Mouse (Mus musculus) heart, postnatal 0 days (tissue): ENCODE results near the gene Btg2. TPM values are rescaled to one million over a fixed set of nuclear protein-coding genes. Genes with fewer than 3 reads are reported as not detected.

Source experiments
- ATAC-seq: fragments of 200-750 bp; cut with Nextera tagmentation; 2 replicates; pipeline ENCODE4 v1.8.0; 2017; ENCODE audit warnings: low read depth, moderate number of reproducible peaks, moderate library complexity; ENCODE audit not compliant: insufficient read depth
- DNase-seq: peaks from one replicate; pipeline ENCODE4 v3.0.0-alpha.2; 2016; ENCODE audit warnings: low spot score
- H3K27ac ChIP-seq: fragments of 300-500 bp; sonication (generic); 2 replicates; pipeline ENCODE4 v1.5.1; 2014; ENCODE audit warnings: low read depth, mild to moderate bottlenecking
- H3K27me3 ChIP-seq: fragments of 300-500 bp; sonication (generic); 2 replicates; pipeline ENCODE4 v1.6.1; 2014; ENCODE audit warnings: low read length, mixed read lengths; ENCODE audit not compliant: control insufficient read depth, insufficient read depth
- H3K36me3 ChIP-seq: fragments of 300-500 bp; sonication (generic); replicated peaks from 2 replicates; pipeline ENCODE4 v1.6.1; 2014; ENCODE audit warnings: low read length, mixed read lengths; ENCODE audit not compliant: control insufficient read depth, insufficient read depth
- H3K4me1 ChIP-seq: fragments of 300-500 bp; sonication (generic); 2 replicates; pipeline ENCODE4 v1.6.1; 2014; ENCODE audit warnings: antibody characterized with exemption; ENCODE audit not compliant: control insufficient read depth, insufficient read depth
- H3K4me2 ChIP-seq: fragments of 300-500 bp; sonication (generic); 2 replicates; pipeline ENCODE4 v1.6.1; 2014; ENCODE audit warnings: low read depth, mild to moderate bottlenecking, low read length, moderate library complexity
- H3K4me3 ChIP-seq: fragments of 300-500 bp; sonication (generic); 2 replicates; pipeline ENCODE4 v1.5.1; 2014; ENCODE audit warnings: low read depth, low read length
- H3K9ac ChIP-seq: fragments of 300-500 bp; sonication (generic); replicated peaks from 2 replicates; pipeline ENCODE4 v1.6.1; 2014; ENCODE audit warnings: low read depth, low read length, mixed read lengths
- H3K9me3 ChIP-seq: fragments of 300-500 bp; sonication (generic); replicated peaks from 2 replicates; pipeline ENCODE4 v1.6.1; 2016; ENCODE audit warnings: low read length; ENCODE audit not compliant: control insufficient read depth
- CTCF ChIP-seq: IDR thresholded peaks from 2 replicates; pipeline ENCODE4 v1.5.1; 2016; ENCODE audit warnings: antibody characterized with exemption, control low read depth, low read depth
- EP300 ChIP-seq: IDR thresholded peaks from 2 replicates; pipeline ENCODE4 v1.6.1; 2016; ENCODE audit warnings: antibody characterized with exemption, low read depth
- WGBS: fragments of 180-500 bp; shearing (Covaris S2); extraction: QIAGEN DNeasy Blood & Tissue Kit; methylation state at CpG from one replicate; pipeline ENCODE4 v1.1.7; 2014; 5-methylcytosine and 5-hydroxymethylcytosine counted together
- polyA plus RNA-seq: library from polyadenylated mRNA; unstranded; fragments of >200 nt; fragmentation: Nextera tagmentation; extraction: Ambion mirVana; gene quantifications from 2 replicates; pipeline ENCODE4 v1.2.1, GENCODE M21; 2015
- total RNA-seq: library from RNA; depleted of rRNA; stranded (reverse); fragments of >200 nt; gene quantifications from 2 replicates; pipeline ENCODE4 v1.2.3, GENCODE M21; 2014; ENCODE audit warnings: low replicate concordance

Btg2 gene
- total and polyA plus RNA-seq, 2 experiments from 2014 or later, result 33.7 to 52.9 TPM

- Histone ChIP-seq H3K27me3 (no peaks in the 10 kb centered on the region), H3K4me2 (no peak overlapping the region), H3K27ac (no peak overlapping the region), H3K4me1 (no peaks in the 10 kb centered on the region), H3K36me3 (no peaks in the 10 kb centered on the region), H3K9me3 (no peaks in the 10 kb centered on the region), H3K4me3 (no peak overlapping the region), H3K9ac (no peak overlapping the region)
- no peak for ATAC-seq
- no peak for DNase-seq
- WGBS, result 71% methylated on average over 7 of the region's 7 CpGs
- TF ChIP-seq CTCF (no peak), EP300 (no peak)
Observed at GRCm38 (mm10) chr1:134114018-134114417, 35.1 kb upstream of the Btg2 start.

GRCm38 (mm10) chr1:134113560-134113959 is 34.6 kb upstream of the Btg2 start:
- Histone ChIP-seq H3K4me2 (no peak overlapping the region), H3K27me3 (no peaks in the 10 kb centered on the region), H3K4me1 (no peaks in the 10 kb centered on the region), H3K36me3 (no peaks in the 10 kb centered on the region), H3K9ac (no peak overlapping the region), H3K4me3 (no peak overlapping the region), H3K9me3 (no peaks in the 10 kb centered on the region), H3K27ac (no peak overlapping the region)
- 69% methylated on average over 5 of the region's 5 CpGs for WGBS
- no peak for DNase-seq
- TF ChIP-seq CTCF (no peak), EP300 (no peak)
- ATAC-seq, result no peak

DNA sequence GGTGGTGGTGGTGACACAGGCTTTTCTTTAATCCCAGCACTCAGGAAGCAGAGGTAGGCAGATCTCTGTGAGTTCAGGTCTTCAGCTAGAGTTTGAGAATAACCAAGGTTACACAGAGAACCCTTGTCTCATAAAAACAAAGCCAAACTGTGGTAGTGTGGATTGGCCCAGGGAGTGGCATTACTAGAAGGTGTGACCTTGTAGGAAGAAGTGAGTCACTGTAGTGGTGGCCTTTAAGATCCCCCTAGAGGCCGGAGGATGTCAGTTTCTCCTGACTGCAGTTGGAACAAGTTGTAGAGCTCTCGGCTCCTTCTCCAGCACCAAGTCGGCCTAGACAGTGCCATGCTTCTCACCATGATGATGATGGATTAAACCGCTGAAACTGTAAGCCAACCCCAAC is 32.1 kb upstream of the Btg2 start, which contains the start of gene Chit1:
Chit1 (plus strand) TSS at position 264 of the 400 bp plus-strand sequence.
- TF ChIP-seq CTCF, result no peak
- H3K36me3 ChIP-seq, result no peaks in the 10 kb centered on the region
- no peaks in the 10 kb centered on the region for H3K27me3 ChIP-seq
- H3K9me3 ChIP-seq, result no peaks in the 10 kb centered on the region
- H3K9ac ChIP-seq, result no peak within 1 kb of the TSS
- WGBS, result 67% methylated on average over 4 of the region's 4 CpGs
- H3K4me1 ChIP-seq, result no peaks in the 10 kb centered on the region
- no peak for DNase-seq
- no peak within 1 kb of the TSS for H3K4me2 ChIP-seq
- ATAC-seq, result no peak
- H3K27ac ChIP-seq, result no peak within 1 kb of the TSS
- no peak within 1 kb of the TSS for H3K4me3 ChIP-seq

- no peaks in the 10 kb centered on the region for H3K9me3 ChIP-seq
- H3K9ac ChIP-seq, result no peak overlapping the region
- H3K4me1 ChIP-seq, result no peaks in the 10 kb centered on the region
- DNase-seq (no peak), ATAC-seq (no peak)
- no peak for TF ChIP-seq EP300
- no peak for TF ChIP-seq CTCF
- H3K27ac ChIP-seq, result no peak overlapping the region
- H3K4me3 ChIP-seq, result no peak overlapping the region
- no peak overlapping the region for H3K4me2 ChIP-seq
- H3K36me3 ChIP-seq, result no peaks in the 10 kb centered on the region
- no peaks in the 10 kb centered on the region for H3K27me3 ChIP-seq
- 74% methylated on average over 5 of the region's 5 CpGs for WGBS
Observed at GRCm38 (mm10) chr1:134110449-134110848, 31.5 kb upstream of the Btg2 start.

GRCm38 (mm10) chr1:134110015-134110414 is 31.1 kb upstream of the Btg2 start:
- 82% methylated on average over 3 of the region's 3 CpGs for WGBS
- Histone ChIP-seq H3K4me3 (no peak overlapping the region), H3K36me3 (no peaks in the 10 kb centered on the region), H3K4me1 (no peaks in the 10 kb centered on the region), H3K9me3 (no peaks in the 10 kb centered on the region), H3K4me2 (no peak overlapping the region), H3K9ac (no peak overlapping the region), H3K27me3 (no peaks in the 10 kb centered on the region), H3K27ac (no peak overlapping the region)
- no peak for ATAC-seq
- TF ChIP-seq CTCF (no peak), EP300 (no peak)
- DNase-seq, result no peak

- Histone ChIP-seq H3K27ac (no peak overlapping the region), H3K27me3 (no peaks in the 10 kb centered on the region), H3K36me3 (no peaks in the 10 kb centered on the region), H3K9me3 (no peaks in the 10 kb centered on the region), H3K4me1 (peaks cover 9% of the 10 kb centered on the region), H3K4me2 (no peak overlapping the region), H3K4me3 (no peak overlapping the region), H3K9ac (no peak overlapping the region)
- DNase-seq, result no peak
- ATAC-seq, result no peak
- no peak for TF ChIP-seq CTCF
- no peak for TF ChIP-seq EP300
- WGBS, result 85% methylated on average over 7 of the region's 7 CpGs
Observed at GRCm38 (mm10) chr1:134107777-134108176, 28.9 kb upstream of the Btg2 start.
